Mouse (Mus musculus) right cerebral cortex, postnatal 4 days (tissue): ENCODE data around the gene Rgs2.

Experiments
- DNase-seq: peaks from one replicate; pipeline ENCODE4 v3.0.0-alpha.2; 2022

Rgs2 gene

DNA sequence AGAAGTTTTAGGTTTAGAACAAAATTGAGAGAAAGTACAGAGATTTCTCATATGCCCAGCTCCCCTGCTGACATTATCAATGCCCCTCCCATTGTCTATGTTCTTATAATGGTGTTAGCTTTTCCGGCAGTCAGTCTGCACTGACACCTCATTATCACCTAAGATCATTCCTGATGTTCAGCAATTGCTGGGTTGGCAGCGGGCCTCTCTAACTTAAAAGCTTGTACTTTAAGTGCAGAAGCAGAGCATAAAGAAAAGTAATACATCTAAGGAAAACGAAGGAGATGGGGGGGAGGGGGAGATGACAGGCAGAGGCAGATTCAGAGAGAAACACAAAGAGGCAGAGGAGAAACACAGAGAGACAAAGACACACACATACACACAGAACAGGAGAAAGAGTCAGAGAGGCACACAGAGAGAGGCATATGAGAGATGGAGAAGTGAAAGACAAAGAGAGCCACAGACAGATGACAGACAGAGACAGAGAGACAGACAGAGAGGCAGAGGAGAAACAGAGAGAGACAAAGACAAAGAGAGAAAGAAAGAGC lies 21.1 kb downstream of the Rgs2 start:
- no peak for DNase-seq

DNA sequence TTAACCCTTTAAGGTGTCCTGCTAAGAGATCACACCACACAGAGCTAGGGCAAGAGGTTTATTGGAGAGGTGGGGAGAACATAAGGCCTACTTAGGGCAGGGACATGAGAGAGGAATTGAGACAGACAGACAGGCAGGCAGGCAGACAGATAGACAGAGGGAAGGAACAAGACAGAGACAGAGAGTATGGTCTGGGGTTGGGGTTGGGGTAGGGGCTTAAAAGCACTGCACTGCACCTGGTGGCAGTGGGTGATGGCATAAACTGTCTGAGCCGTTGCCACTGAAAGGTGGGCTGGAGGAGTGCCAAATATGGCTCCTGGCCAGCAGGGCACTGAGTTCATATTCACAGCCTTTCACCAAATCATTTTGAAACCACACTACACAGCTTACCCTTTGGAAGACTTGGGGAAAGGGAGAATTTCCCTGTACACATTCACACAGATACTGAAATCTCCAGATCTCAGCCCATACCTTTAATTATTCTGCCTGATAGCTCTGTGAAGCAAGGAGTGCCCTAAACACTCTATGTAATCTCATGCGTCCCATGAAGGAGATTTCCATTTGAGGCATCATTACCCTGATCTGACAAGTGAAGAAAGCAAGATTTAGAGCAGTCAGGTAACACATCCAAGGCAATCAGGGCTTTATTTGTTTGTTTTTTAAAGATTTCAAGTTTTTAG lies 21.7 kb downstream of the Rgs2 start:
- no peak for DNase-seq

- no peak for DNase-seq
These were observed 23.1 kb downstream of the Rgs2 start for GRCm38 (mm10) chr1:143980811-143981210.

DNA sequence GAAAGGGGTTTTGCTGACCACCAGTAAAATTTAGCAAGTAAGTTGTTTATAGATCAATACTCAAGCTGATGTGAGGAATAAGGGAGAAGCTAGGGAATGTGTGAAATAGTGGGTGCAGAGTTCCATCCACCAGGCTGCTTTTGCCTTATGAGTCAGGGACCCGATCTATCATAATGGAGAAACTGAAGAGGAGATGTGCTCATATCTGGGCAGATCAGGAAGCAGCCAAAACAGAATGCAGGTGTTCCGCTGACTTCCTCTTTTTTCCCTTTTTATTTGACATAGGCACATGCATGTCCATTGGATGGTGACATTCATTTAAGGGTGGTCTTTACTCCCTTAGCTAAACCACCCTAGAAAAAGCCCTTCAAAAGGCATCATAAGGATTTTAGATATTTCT lies 29.3 kb downstream of the Rgs2 start:
- DNase-seq = no peak

- no peak for DNase-seq
These were observed 41.7 kb downstream of the Rgs2 start for GRCm38 (mm10) chr1:143962301-143962700.

DNA sequence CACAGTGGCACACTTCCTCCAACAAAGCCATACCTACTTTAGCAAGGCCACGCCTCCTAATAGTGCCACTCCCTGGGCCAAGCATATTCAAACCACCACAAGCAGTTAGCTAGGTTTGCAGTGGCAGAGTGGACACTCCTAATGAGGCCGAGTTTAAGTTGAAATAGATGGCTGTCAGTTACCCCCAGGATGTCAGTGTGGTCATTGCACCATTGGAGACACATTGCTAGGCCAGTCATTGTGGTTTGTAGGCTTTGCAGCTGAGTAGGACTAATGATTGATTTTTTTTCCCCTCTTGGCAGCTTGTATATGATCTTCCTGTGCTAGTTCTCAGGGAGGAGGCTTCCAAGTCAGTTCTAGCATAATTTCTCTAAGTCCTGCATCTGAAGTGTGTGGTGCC lies 43.6 kb downstream of the Rgs2 start:
- no peak for DNase-seq

- DNase-seq = no peak
These were observed 47.9 kb downstream of the Rgs2 start for GRCm38 (mm10) chr1:143956090-143956489.

GRCm38 (mm10) chr1:143952841-143953240 lies 51.1 kb downstream of the Rgs2 start:
- no peak for DNase-seq
